Mouse (Mus musculus): Measurements from ENCODE around the gene Tsen34.
"Not testable (repeated sequence)": the region's sequence is repeated elsewhere in the genome, so short reads cannot be mapped to it uniquely, and the experiment has no call there.

The Tsen34 gene

DNA sequence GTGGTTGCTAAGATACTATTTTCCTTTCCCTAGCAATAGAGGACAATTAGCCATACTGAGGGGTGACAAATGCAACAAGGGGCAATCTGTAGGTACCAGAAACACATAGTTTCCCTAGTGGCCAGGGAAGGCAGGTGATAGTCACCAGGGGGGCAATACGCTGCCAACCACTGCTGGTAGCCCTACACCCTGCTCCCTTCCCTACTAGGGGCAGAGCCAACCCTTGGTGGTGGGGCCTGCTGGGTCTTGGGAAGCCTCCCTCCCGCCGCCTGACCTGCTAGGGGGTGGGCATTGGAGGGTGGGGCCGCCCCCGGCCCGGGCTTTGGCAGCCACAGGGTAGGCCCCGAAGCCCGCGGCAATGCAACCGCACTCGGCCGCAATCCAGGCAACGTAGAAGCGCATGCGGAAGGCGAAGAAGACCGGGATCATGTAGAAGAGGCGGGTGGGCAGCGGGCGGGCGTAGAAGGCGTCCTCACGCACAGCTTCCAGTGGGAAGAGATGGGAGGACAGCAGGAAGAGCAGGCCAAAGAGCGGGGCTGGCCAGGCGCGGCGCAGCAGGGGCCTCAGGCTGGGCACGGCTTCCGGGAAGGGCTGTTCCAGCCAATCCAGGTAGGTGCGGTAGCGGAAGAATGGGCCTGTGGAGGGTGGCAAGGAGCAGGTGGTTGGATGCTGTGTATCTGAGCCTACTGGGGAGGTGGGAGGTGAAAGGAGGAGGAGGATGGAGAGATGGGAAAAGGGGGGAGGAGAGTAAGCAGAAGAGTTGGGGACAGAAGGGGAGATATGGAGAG is 7.1 kb upstream of the Tsen34 start:
- DNase-seq (ENCODE audit: low read depth in 1 of 2, low spot score in 2 of 2): no peak

DNA sequence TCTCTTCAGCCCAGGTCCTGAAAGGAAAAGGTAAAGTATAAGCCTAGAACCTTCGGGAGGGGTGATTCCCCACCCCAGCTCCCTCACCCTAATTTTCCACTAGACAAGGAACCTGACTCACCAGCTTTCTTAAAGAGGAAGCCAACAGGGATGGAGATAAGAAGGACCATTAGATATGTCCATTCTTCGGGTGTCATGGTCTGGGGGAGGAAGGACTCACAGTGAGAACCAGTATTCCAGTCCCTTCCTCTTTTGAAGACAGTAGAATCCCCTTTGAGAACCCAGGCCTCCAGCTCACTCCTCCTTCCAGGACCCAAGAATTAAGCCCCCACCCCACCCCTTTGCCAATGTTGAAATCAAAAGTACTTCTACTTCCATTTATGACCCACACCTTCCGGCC is 744 bp upstream of the Tsen34 start:
- no peak for DNase-seq (ENCODE audit: low read depth in 1 of 2, low spot score in 2 of 2)

DNA sequence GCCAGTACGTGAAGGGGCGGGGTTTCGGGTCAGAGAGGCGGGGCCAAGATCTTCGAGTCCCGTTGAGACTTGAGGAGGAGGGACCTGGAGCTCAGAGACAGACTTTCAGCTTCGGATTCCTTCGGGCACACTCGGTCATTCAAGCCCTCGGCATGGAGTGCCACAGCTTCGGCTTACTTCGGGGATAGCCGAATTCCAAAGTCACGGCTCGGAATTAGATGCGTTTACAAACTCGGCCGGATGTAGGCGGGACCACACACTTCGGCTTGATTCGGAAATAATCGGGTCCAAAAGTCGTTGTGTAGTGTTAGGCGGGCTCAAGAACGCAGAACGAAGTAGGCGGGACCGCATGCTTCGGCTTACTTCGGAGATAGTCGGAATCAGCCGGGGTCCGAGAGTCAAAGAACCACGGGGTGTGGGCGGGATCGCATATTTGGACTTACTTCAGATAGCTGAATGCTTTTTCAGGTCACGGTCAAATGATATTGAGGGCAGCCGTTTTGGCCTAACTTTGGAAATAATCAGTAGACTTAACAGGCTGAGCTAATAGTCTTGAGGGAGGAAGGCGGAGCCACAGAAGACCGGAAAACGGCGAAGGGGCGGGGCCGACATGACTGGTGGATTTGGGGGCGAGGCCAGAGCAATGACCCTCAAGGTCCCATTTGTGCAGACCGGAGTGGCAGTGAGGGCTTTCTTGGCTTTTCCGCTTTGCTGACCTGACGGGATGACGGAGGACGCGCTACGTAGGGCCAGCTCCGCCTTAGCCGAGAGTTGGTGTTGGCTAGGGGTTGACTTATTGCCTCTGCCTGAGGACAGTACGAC is 535 bp downstream of the Tsen34 start, which contains the start of gene Mboat7:
Mboat7 (minus strand) TSS at position 537 of the 822 bp plus-strand sequence.
- peak; percentile 89 to 95 for DNase-seq (ENCODE audit: low read depth in 1 of 2, low spot score in 2 of 2)

DNA sequence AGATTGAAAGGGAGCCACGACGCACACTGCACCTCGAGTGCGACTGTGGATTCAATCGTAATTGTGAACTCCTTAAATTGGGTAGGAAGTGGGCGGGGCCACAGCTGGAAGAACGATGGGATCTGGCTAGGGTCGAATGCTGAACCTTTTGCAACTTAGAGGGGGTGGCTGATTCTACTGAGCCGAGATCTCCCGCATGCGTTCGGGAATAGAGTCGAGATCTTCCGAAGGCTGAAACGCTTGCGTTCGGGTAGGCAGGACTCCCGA is 1.1 kb downstream of the Tsen34 start:
- no peak for DNase-seq (ENCODE audit: low read depth in 1 of 2, low spot score in 2 of 2)

DNA sequence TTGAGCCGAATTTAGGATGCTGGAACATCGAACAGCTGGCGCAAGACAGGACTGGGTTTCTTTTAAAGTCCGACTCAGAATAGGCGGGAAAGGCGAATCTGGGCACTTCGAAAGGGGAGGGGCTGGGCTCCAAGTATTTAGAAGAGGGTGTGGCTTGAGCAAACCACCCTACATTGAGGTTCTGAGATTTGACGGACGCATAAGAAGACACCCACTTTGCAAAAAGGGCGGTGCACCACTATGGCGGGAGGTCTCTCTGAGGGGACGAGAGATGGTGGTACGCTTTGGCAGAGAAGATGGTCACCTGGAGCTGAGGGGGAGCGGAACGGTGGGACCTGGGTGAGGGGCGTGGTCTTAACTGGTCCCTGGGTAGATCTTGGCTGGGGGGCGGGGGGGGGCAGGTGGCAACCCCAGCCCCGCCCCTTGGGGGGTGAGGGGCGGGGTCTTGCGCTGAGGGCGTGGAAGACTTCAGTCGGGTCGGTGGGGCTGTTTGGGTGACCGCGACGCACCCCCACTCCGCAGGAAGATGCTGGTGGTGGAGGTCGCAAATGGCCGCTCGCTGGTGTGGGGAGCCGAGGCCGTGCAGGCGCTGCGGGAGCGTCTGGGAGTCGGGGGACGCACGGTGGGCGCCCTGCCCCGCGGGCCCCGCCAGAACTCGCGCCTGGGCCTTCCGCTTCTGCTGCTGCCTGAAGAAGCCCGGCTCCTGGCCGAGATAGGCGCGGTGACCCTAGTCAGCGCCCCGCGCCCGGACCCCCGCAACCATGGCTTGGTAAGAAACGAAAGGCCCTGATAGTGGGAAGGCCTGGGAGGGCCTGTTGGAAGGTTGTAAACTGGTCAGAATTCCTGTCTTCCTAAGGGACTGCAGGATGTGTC is 1.6 kb downstream of the Tsen34 start:
- peak; percentile 33 to 57 for DNase-seq (ENCODE audit: low read depth in 1 of 2, low spot score in 2 of 2)

DNA sequence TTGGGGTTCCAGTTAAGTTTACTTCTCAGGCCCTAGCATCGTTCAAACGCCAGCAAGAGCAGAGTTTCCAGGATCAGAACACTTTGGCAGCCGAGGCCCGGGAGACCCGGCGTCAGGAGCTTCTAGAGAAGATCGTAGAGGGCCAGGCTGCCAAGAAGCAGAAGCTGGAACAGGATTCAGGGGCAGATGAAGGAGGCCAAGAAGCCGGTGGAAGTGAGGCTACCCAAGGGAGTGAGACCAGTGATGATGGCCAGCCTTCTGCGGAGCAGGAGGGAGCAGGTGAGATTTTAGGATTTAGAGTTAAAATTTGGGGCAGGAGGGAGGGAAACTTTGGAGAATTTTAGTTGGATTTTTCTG is 2.3 kb downstream of the Tsen34 start:
- DNase-seq (ENCODE audit: low read depth in 1 of 2, low spot score in 2 of 2): peak in 1 of 2 experiments; percentile 1

DNA sequence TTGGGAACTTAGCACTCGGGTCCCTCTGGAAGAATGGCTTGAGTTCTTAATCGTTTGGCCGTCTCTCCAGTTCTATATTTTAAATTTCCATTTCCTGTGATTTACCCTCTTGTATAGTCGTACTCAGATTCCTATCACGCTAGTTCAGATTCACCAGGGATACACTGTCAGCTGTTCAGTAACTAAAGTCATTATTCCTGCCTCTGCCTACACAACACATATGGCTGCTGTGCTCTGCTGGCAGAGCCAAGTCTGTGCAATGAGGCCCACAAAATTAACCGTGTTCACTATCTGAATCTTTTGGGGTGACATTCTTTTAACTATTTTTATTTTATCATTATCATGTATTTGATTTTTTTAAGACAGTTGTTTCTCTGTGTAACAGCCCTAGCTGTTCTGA is 5.8 kb downstream of the Tsen34 start:
- DNase-seq (ENCODE audit: low read depth in 1 of 2, low spot score in 2 of 2): no peak

DNA sequence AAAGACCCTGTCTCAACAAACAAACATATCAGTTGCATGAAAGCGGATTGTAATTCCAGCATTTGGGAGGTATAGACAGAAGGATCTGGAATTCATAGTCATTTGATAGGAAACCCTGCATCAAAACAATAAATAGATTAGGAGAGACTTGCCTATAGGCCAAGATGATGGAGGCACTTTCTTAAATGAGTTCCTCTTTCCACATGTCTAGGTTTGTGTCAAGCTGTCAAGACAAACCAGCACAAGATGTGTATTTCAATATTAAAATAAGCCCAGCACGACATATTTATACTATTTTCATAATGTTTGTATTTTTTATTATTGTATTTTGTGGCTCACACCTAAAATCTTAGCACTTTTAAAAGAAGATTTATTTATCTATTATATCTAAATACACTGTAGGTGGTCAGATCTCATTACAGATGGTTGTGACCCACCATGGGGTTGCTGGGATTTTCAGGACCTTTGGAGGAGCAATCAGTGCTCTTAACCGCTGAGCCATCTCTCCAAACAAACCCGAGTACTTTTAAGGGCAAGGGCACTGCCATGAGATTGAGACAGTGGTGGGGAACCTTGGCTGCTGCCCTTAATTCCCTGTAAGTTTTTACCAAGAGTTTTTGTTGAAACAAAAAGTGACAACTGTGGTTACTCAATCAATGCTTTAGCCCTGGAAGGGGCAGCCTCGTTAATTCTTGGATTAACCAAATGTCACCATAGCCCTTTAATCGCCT is 10.7 kb downstream of the Tsen34 start:
- DNase-seq (ENCODE audit: low read depth in 1 of 2, low spot score in 2 of 2): no peak

DNA sequence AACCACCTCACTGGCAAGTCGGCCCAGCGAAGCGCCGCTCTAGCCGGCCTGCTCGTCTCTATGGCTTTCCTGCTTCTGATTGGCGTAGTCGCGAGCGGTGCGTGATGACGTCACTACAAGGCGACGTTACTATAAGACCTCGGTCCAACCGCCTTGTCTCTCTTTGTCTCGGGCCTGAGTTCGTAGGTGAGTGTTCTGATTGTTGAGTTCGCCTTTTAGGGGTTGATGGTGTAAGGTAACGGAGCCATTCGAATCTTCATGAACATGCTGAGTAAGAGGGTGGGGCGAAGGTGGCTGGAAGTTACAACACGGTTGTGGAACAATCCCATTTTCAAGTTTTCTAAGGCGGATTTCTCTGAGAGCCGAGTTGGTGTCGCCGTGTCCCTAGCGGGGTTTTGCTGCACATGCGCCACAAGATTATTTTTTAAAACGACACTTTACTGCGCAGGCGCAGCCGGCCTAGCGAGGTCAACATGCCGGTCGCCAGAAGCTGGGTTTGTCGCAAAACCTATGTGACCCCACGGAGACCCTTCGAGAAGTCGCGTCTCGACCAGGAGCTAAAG is 11.3 kb downstream of the Tsen34 start, which contains the start of gene Rps9:
Rps9 (plus strand) TSS at position 115 of the 563 bp plus-strand sequence.
- peak; percentile 87 to 91 for DNase-seq (ENCODE audit: low read depth in 1 of 2, low spot score in 2 of 2)

DNA sequence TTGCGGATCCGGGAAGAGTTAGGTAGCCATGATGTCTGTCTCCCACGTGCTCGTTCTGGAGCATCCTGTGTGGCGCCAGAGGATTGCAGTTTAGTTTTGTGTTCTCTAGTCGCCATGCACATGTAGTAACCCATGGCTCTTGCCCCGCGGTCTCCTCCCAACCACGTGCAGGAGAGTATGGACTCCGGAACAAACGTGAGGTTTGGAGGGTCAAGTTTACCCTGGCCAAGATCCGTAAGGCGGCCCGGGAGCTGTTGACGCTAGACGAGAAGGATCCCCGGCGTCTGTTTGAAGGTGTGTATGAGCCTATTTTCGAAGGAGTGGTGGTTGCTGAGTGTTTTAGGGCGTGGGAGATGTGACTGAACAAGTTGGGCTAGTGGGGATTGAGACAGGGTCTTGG is 11.8 kb downstream of the Tsen34 start:
- DNase-seq (ENCODE audit: low read depth in 1 of 2, low spot score in 2 of 2): no peak

DNA sequence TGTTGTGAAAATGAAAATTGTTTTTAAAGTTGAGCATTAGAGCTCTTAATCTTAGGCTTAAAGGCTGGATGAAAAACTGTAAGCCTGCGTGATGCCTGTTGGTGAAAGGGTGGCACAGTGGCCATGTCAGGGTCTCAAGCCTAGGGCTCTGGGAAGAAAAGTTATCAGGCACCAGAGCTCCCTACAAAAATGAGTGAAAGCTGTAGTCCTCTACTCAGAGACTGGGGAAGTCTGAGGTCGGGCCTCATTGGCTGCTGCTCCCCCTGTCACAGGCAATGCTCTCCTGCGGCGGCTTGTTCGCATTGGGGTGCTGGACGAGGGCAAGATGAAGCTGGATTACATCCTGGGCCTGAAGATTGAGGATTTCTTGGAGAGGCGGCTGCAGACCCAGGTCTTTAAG is 12.8 kb downstream of the Tsen34 start:
- DNase-seq (ENCODE audit: low read depth in 1 of 2, low spot score in 2 of 2): not testable (repeated sequence)

DNA sequence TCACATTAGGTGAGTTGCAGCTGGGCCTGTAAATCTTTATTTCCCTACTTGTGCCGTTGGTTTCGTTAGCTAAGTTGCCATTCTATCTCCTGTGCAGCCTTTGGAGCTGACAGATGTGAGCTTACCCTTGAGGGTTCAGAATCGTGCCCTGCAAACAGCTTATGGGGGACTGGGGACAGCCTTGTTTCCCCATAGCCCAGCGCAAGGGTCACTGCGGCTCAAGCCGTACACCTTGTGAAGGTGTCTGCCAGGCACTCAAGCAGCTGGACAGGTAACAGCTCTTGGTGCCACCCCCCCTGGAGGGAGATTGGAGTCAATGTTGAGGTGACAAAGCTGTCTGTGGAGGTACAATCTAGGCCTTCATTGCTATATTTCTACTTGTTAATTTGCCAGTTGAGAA is 13.2 kb downstream of the Tsen34 start:
- no peak for DNase-seq (ENCODE audit: low read depth in 1 of 2, low spot score in 2 of 2)

DNA sequence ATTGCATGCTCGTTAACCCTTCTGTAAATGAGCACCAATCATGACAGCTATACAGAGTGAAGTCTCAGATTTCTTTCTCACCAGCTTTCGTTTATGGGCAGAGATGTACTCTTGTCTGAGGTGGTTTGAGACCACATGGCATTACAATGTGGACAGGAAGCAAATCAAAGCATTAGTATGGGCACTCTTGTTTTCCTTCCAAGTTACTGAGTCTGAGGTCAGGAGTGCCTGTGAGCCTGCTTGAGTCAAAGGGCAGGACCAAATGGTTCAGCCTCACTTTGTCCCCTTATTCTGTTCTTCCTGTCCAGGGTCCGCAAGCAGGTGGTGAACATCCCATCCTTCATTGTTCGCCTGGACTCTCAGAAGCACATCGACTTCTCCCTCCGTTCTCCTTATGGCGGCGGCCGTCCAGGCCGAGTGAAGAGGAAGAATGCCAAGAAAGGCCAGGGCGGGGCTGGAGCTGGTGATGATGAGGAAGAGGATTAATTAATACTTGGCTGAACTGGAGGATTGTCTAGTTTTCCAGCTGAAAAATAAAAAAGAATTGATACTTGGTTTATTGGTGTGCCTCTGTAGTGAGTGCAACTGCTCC is 13.8 kb downstream of the Tsen34 start:
- peak in 1 of 2 experiments; percentile 16 for DNase-seq (ENCODE audit: low read depth in 1 of 2, low spot score in 2 of 2)

DNA sequence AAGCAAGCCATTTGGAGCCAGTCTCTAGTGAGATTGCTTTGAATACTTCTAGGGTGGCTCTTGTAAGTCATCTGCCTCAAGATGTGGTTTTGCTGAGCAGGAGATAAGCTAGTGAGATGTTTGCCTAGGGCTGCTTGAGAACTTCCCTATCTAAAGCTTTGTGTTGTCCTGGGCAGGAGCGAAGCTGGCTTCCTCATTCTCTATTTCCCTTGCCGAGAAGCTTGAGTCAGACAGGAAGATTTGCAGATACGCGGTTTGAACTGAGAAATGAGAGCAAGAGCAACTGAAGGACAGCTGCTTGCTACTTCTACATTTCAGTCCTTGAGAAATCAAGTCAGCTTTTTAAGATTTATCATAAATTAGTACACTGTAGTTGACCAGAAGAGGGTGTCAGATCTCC is 14.4 kb downstream of the Tsen34 start:
- peak; percentile 58 to 67 for DNase-seq (ENCODE audit: low read depth in 1 of 2, low spot score in 2 of 2)

DNA sequence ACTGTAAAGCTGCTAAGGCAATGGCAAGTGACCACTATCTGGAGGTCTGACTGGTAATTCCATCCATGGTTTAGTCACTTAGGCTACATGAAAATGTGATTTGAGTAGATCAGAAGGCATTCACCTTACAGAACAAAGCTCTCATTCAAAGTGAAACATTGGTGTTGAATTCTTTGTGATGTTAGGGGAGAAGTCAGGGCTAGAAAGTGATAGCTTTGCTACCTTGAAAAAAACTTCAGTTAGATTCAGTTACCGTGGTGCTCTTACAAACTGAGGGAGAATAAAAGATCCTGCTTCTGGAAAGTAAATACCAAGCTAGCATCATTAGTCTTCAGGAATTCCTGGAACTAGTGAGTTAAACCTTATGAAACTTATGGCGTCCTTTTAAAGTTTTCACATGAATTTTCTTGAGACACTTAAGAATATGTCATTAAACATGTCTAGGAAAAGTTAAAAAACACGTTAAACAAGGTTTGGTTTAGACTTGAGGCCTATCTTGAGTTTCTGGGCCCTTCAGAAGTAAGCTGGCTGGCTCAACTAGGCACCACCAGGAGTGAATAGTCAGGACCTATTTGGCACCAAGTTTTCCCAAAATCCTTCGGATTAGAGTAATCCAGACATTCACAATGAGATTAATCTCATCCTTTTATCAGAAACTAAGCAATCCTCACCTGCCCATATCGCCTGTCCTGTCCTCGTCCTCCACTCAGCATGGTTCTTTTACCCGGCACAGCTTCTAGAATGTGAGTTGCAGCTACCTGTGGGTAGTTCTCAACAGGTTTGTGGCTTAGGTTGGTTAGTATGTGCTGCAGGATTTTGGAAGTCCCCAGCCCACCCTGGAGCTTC is 15.1 kb downstream of the Tsen34 start:
- DNase-seq (ENCODE audit: low read depth in 1 of 2, low spot score in 2 of 2): no peak

DNA sequence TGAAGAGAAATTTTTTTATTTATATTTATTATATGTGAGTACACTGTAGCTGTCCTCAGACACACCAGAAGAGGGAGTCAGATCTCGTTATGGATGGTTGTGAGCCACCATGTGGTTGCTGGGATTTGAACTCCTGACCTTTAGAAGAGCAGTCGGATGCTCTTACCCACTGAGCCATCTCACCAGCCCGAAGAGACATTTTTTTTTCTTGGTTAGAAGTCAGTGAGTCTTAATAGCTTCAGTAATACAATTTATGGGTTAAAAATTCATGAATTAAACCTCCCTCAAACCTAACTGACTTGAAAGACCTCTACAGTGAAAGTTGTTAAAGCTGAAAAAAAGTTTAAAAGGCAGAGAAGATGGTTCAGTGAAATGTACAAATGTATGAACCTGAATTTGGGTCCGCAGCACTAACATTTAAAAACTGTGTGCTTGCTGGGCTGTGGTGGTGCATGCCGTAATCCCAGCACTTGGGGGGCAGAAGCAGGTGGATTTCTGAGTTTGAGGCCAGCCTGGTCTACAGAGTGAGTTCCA is 15.9 kb downstream of the Tsen34 start:
- DNase-seq (ENCODE audit: low read depth in 1 of 2, low spot score in 2 of 2): not testable (repeated sequence)

DNA sequence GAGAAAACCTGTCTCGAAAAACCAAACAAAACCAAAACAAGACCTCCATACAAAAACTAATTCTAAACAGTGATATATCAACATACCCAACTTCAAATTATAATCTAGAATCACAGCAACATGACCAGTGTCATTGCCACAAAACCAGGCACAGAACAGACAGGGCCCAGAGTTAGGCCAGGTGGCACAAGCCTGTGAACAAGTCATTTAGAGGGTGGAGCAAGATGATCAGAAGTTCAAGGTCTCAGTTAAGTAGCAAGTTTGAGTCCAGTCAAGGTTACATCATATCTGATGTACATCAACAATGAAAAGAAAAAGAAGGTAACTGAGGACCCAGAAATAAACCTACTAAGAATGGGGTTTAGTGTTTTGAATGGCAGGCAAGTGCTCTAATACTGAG is 16.3 kb downstream of the Tsen34 start:
- no peak for DNase-seq (ENCODE audit: low read depth in 1 of 2, low spot score in 2 of 2)

DNA sequence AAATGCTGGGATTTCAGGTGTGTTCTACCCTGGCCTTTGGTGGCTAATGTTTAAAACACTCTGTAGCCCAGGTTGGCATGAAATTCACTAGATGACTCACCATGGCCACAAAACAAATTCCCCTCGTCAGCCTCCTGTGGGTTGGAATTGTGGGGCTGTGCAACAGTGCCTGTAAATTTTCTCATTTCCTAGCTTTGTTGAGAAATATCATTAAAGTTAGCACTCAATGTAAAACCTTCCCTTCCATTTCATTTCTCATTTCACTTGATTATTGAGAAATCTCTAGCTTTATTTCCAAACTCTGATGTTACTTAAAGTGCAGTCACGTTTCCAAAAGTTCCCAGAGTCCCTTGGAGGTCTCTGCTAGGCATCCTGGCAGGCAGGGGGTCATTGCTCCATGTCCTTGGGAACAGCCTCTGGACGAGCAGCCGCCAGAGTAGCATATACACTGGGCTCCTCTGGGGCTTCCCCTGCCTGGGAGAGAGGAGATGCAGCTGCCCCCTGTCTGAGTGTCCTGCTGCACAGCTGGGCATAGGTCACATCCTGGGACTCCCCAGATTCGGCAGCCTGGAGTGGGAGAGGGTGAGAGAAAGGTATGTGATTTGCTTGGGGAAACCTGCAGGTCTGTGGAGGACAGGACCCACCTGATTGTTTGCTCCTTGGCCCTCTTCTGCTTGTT is 19.7 kb downstream of the Tsen34 start:
- peak in 1 of 2 experiments; percentile 13 for DNase-seq (ENCODE audit: low read depth in 1 of 2, low spot score in 2 of 2)
